ENCODE assay signal across 13 mouse cellular contexts in the genomic region with DNA sequence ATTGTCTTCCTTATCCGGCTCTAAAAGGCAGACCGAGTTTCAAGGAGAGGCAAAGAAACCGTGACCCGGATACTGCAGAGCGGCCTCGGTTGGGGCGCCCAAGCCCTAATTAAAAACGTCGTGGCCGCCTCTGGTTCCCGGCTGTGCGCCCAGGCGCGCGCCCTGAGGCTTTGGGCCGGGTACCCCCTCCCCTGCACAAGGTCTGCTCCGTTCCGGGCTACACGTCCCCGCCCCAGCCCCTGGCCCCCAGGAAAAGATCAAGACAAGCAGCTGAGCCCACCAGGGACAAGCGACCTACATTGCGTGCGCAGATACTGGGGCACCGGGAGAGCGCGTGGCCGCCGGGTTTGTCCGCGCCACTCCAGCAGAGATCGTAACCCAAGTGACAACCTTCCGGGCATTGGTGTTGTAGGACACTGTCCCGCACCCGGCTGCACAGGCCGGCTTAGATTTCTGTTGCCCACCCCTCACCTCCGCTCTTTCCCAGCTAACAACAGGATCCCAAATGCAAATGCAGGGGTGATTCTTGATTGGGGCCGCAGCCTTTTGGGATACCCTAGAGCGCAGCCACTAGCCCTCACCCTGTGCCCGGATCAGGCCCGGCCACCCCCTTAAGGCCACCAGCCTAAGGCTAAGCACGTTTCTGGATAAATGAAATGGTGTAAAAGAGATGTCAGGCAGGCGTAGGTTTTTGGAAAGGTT. TPM values are rescaled to one million over a fixed set of nuclear protein-coding genes. Genes with fewer than 3 reads are reported as not detected.
A peak's percentile ranks its signal among the peaks of the same experiment; 100 is the strongest.
DNase-seq lines count a peak whose midpoint lies in the region; ATAC-seq and TF ChIP-seq lines count a peak whose summit lies in the region.
"Had no signal": no experiment of that assay in that cellular context is flagged by ENCODE, and none has a peak within 500 bp of the region (broad histone marks: within the 10 kb centered on the region; RNA-seq: fewer than 3 reads in every experiment).

No protein-coding gene starts in this region.

- WGBS in heart, embryonic 10.5 days: under 1% methylated on average over 42 of the region's 42 CpGs
- 2% methylated on average over 42 of the region's 42 CpGs for WGBS in intestine, postnatal 0 days
- under 1% methylated on average over 42 of the region's 42 CpGs for WGBS in neural tube, embryonic 14.5 days

- TF ChIP-seq CTCF in intestine, postnatal 0 days (IDR thresholded peaks at IDR 0.05; ENCODE audit: low read depth): no peak

- H3K9ac ChIP-seq in intestine, postnatal 0 days (ENCODE audit: low read depth, low read length): no peak overlapping the region
- H3K9ac ChIP-seq in neural tube, embryonic 14.5 days (replicated peaks; ENCODE audit: low read depth, low read length): peak overlapping the region; percentile 76

- H3K4me1 ChIP-seq in heart, embryonic 10.5 days: peaks cover 71% of the 10 kb centered on the region
- no peaks in the 10 kb centered on the region; the same call in 1 of the 2 replicates for H3K4me1 ChIP-seq in intestine, postnatal 0 days (replicated peaks; ENCODE audit: control insufficient read depth, insufficient read depth, low read length)
- H3K4me1 ChIP-seq in neural tube, embryonic 14.5 days (ENCODE audit: control insufficient read depth, insufficient read depth, low read length): peaks cover 16% of the 10 kb centered on the region

- no peaks in the 10 kb centered on the region for H3K36me3 ChIP-seq in heart, embryonic 10.5 days
- H3K36me3 ChIP-seq in intestine, postnatal 0 days (ENCODE audit: control insufficient read depth, insufficient read depth): no peaks in the 10 kb centered on the region
- no peaks in the 10 kb centered on the region for H3K36me3 ChIP-seq in neural tube, embryonic 14.5 days (ENCODE audit: control insufficient read depth, insufficient read depth, low read length)

- H3K27ac ChIP-seq in heart, embryonic 10.5 days: no peak overlapping the region
- no peak overlapping the region for H3K27ac ChIP-seq in intestine, postnatal 0 days (ENCODE audit: low read depth, low read length)
- H3K27ac ChIP-seq in neural tube, embryonic 14.5 days (ENCODE audit: low read depth, low read length): peak overlapping the region; percentile 89
- H3K27ac ChIP-seq: macrophage had no signal

- intact Hi-C loops in heart, postnatal 14 days (cut with DNase I): no loop called here

- no peak for DNase-seq in heart, embryonic 10.5 days (ENCODE audit: low spot score)
- DNase-seq in heart, postnatal 14 days: no peak
- DNase-seq in testis, postnatal 10 days (ENCODE audit: low spot score): peak; percentile 42
- no peak for DNase-seq in testis, postnatal 14 days (ENCODE audit: low spot score)
- DNase-seq in spleen, postnatal 36 days (ENCODE audit: low spot score in 2 of 2): no peak
- DNase-seq in urinary bladder, postnatal 10 days (ENCODE audit: low spot score): no peak
- DNase-seq: adrenal gland, adult 2 months; right cerebral cortex, postnatal 14 days had no signal

- H3K9me3 ChIP-seq in heart, embryonic 10.5 days: no peaks in the 10 kb centered on the region
- H3K9me3 ChIP-seq in intestine, postnatal 0 days (ENCODE audit: control insufficient read depth): no peaks in the 10 kb centered on the region
- no peaks in the 10 kb centered on the region for H3K9me3 ChIP-seq in neural tube, embryonic 14.5 days (ENCODE audit: control insufficient read depth, low read length)

- ATAC-seq in intestine, postnatal 0 days: no peak
- ATAC-seq in neural tube, embryonic 14.5 days (ENCODE audit: low read depth): no peak

- no peak overlapping the region for H3K4me2 ChIP-seq in intestine, postnatal 0 days (replicated peaks; ENCODE audit: low read depth)
- H3K4me2 ChIP-seq in neural tube, embryonic 14.5 days (ENCODE audit: low read depth, low read length): peak overlapping the region; percentile 67

- peak overlapping the region; percentile 46 for H3K4me3 ChIP-seq in heart, embryonic 10.5 days
- H3K4me3 ChIP-seq in intestine, postnatal 0 days (ENCODE audit: low read depth, low read length): 0 out of 2 replicates have a peak overlapping the region, but pooled peaks have one; percentile 12
- peak overlapping the region; percentile 47 for H3K4me3 ChIP-seq in neural tube, embryonic 14.5 days (ENCODE audit: low read depth, low read length)

- peaks cover 100% of the 10 kb centered on the region for H3K27me3 ChIP-seq in heart, embryonic 10.5 days (ENCODE audit: insufficient read depth, poor library complexity, severe bottlenecking)
- H3K27me3 ChIP-seq in intestine, postnatal 0 days (replicated peaks; ENCODE audit: control insufficient read depth, insufficient read depth, low read length): peaks cover 100% of the 10 kb centered on the region
- H3K27me3 ChIP-seq in neural tube, embryonic 14.5 days (ENCODE audit: control insufficient read depth, insufficient read depth, low read length): peaks cover 36% of the 10 kb centered on the region

RNA-seq across cellular contexts. Expression of a gene that starts 6.3 kb away (rescaled TPM):
- 0.06 TPM in 1 of 2 replicates, not detected in the other for polyA plus RNA-seq in heart, embryonic 10.5 days (2016; fragmentation: Nextera tagmentation; extraction: Ambion mirVana)
- not detected for total RNA-seq in heart, postnatal 14 days (2021)
- not detected in 2 replicates for polyA plus RNA-seq in intestine, postnatal 0 days (2015; fragmentation: Nextera tagmentation; extraction: Ambion mirVana)
- 22.7 and 23.2 TPM in 2 replicates for polyA plus RNA-seq in neural tube, embryonic 14.5 days (2014; fragmentation: Nextera tagmentation; extraction: Ambion mirVana)
- total RNA-seq: common myeloid progenitor, adult 5-6 weeks had no signal
- polyA plus RNA-seq: C2C12 had no signal

Comparison
In these comparisons a context has a peak if more than half of its experiments do, and no peak if none do; other contexts are left out.
1. RNA of a gene that starts 6.3 kb away (polyA plus RNA-seq): 22.7 to 23.2 TPM in neural tube, embryonic 14.5 days; 0.06 TPM in heart, embryonic 10.5 days and not detected in intestine, postnatal 0 days; every median in the first group is over 10 times any median in the second.
2. Peak in every context shown above with its lines, with median percentiles within 50 percentile points of each other: H3K4me3 ChIP-seq.